Mouse (Mus musculus) megakaryocyte, embryonic 14.5 days (primary cell): ENCODE data around the gene Specc1.

ENCODE experiments used
- FLI1 ChIP-seq: IDR thresholded peaks from 2 replicates; pipeline ENCODE4 v1.6.1; 2012; ENCODE audit warnings: low read length, inconsistent platforms, mixed read lengths
- GATA1 ChIP-seq: IDR thresholded peaks from 3 replicates; pipeline ENCODE4 v1.6.1; 2012; ENCODE audit warnings: mixed read lengths, low read length, inconsistent platforms, borderline replicate concordance

DNA sequence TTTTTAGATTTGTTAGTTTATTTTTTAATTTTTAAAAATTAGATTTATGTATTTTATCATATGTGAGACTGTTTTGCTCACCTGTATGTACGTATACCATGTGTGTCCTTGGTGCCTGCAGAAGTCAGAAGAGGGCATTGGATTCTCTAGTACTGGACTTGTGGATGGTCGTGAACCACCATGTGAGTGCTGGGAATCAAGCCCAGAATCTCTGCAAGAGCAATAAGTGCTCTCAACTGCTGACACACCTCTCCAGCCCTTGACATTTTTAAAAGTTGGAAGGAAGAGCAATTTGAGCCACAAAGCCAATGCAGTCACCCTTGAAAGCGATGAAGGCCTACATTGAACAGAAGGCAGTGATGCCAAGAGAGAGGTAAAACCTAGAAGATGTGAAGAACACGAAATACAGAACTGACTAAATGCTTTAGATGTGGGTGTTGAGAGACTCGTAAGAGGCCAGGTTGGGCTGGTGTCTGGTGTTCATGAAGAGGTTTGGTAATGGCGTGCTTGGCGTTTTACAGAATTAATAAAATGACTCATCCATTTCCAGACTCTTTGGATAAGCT lies 117.1 kb downstream of the Specc1 start:
- TF ChIP-seq GATA1 (no peak), FLI1 (no peak)
